Mouse (Mus musculus) neural tube, embryonic 13.5 days (tissue): Measurements from ENCODE around the gene Pigw. TPM values are rescaled to one million over a fixed set of nuclear protein-coding genes. Genes with fewer than 3 reads are reported as not detected.

Experiments used
- ATAC-seq: fragments of 200-750 bp; cut with Nextera tagmentation; 2 replicates; pipeline ENCODE4 v1.8.0; 2017; ENCODE audit warnings: low read depth, mild to moderate bottlenecking, moderate TSS enrichment, moderate library complexity
- H3K27ac ChIP-seq: fragments of 300-500 bp; sonication (generic); replicated peaks from 2 replicates; pipeline ENCODE4 v1.5.1; 2015; ENCODE audit warnings: moderate library complexity, mild to moderate bottlenecking, inconsistent platforms
- H3K27me3 ChIP-seq: fragments of 300-500 bp; sonication (generic); 2 replicates; pipeline ENCODE4 v1.6.1; 2015; ENCODE audit warnings: mild to moderate bottlenecking, inconsistent platforms
- H3K36me3 ChIP-seq: fragments of 300-500 bp; sonication (generic); 2 replicates; pipeline ENCODE4 v1.6.1; 2015; ENCODE audit warnings: mild to moderate bottlenecking, inconsistent platforms
- H3K4me1 ChIP-seq: fragments of 300-500 bp; sonication (generic); replicated peaks from 2 replicates; pipeline ENCODE4 v1.6.1; 2015; ENCODE audit warnings: inconsistent platforms
- H3K4me2 ChIP-seq: fragments of 300-500 bp; sonication (generic); 2 replicates; pipeline ENCODE4 v1.6.1; 2015; ENCODE audit warnings: inconsistent platforms, mild to moderate bottlenecking, moderate library complexity
- H3K4me3 ChIP-seq: fragments of 300-500 bp; sonication (generic); 2 replicates; pipeline ENCODE4 v1.5.1; 2015; ENCODE audit warnings: mild to moderate bottlenecking, inconsistent platforms
- H3K9ac ChIP-seq: fragments of 300-500 bp; sonication (generic); 2 replicates; pipeline ENCODE4 v1.6.1; 2015; ENCODE audit warnings: moderate library complexity, mild to moderate bottlenecking, inconsistent platforms
- H3K9me3 ChIP-seq: fragments of 300-500 bp; sonication (generic); 2 replicates; pipeline ENCODE4 v1.6.1; 2016; ENCODE audit warnings: inconsistent platforms
- WGBS: fragments of 180-500 bp; shearing (Covaris S2); methylation state at CpG from one replicate; pipeline ENCODE4 v1.1.7; 2015; 5-methylcytosine and 5-hydroxymethylcytosine counted together
- polyA plus RNA-seq: library from polyadenylated mRNA; unstranded; fragments of >200 nt; fragmentation: Nextera tagmentation; extraction: Ambion mirVana; gene quantifications from 2 replicates; pipeline ENCODE4 v1.2.1, GENCODE M21; 2015

Gene Pigw
- polyA plus RNA-seq, 1 experiment from 2014 or later, result 2.5 TPM

- no peak overlapping the region for H3K27ac ChIP-seq
- H3K4me2 ChIP-seq, result no peak overlapping the region
- no peak for ATAC-seq
- H3K27me3 ChIP-seq, result no peaks in the 10 kb centered on the region
- no peaks in the 10 kb centered on the region for H3K9me3 ChIP-seq
- H3K36me3 ChIP-seq, result peaks cover 5% of the 10 kb centered on the region
- 69% methylated on average over 1 of the region's 1 CpGs for WGBS
- no peak overlapping the region for H3K9ac ChIP-seq
- H3K4me1 ChIP-seq, result peaks cover 23% of the 10 kb centered on the region
- no peak overlapping the region for H3K4me3 ChIP-seq
Measured at GRCm38 (mm10) chr11:84873042-84873833, 6.8 kb downstream of the Pigw start.

GRCm38 (mm10) chr11:84871548-84872069, 8.5 kb downstream of the Pigw start:
- H3K4me3 ChIP-seq, result peak overlapping the region; percentile 100
- H3K4me2 ChIP-seq, result peak overlapping the region; percentile 74
- H3K27me3 ChIP-seq, result no peaks in the 10 kb centered on the region
- peak overlapping the region; percentile 98 for H3K27ac ChIP-seq
- no peak for ATAC-seq
- no peaks in the 10 kb centered on the region for H3K36me3 ChIP-seq
- peaks cover 34% of the 10 kb centered on the region for H3K4me1 ChIP-seq
- 72% methylated on average over 4 of the region's 4 CpGs for WGBS
- H3K9me3 ChIP-seq, result no peaks in the 10 kb centered on the region
- H3K9ac ChIP-seq, result peak overlapping the region; percentile 95

- under 1% methylated on average over 10 of the region's 10 CpGs for WGBS
Measured at GRCm38 (mm10) chr11:84871046-84871445, 9.0 kb downstream of the Pigw start.

GRCm38 (mm10) chr11:84870337-84871043, 9.6 kb downstream of the Pigw start, which contains the start of gene Ggnbp2:
TSS of gene Ggnbp2 (minus strand) at chr11:84870817.
- Histone ChIP-seq H3K27me3 (no peaks in the 10 kb centered on the region), H3K4me2 (peak within 1 kb of the TSS; percentile 95), H3K4me1 (peaks cover 41% of the 10 kb centered on the region), H3K9ac (peak within 1 kb of the TSS; percentile 95), H3K9me3 (no peaks in the 10 kb centered on the region), H3K4me3 (peak within 1 kb of the TSS; percentile 100), H3K36me3 (no peaks in the 10 kb centered on the region), H3K27ac (peak within 1 kb of the TSS; percentile 98)
- under 1% methylated on average over 33 of the region's 62 CpGs for WGBS
- peak; percentile 89 for ATAC-seq

More at GRCm38 (mm10) chr11:84871046-84871445, 9.0 kb downstream of the Pigw start:
- Histone ChIP-seq H3K4me1 (peaks cover 38% of the 10 kb centered on the region), H3K9ac (peak overlapping the region; percentile 95), H3K27me3 (no peaks in the 10 kb centered on the region), H3K9me3 (no peaks in the 10 kb centered on the region), H3K27ac (peak overlapping the region; percentile 98), H3K36me3 (no peaks in the 10 kb centered on the region), H3K4me2 (peak overlapping the region; percentile 74), H3K4me3 (peak overlapping the region; percentile 100)
- ATAC-seq, result peak; percentile 55

GRCm38 (mm10) chr11:84869537-84870232, 10.4 kb downstream of the Pigw start:
- peak overlapping the region; percentile 89 for H3K9ac ChIP-seq
- H3K27ac ChIP-seq, result peak overlapping the region; percentile 98
- no peaks in the 10 kb centered on the region for H3K36me3 ChIP-seq
- peak; percentile 88 for ATAC-seq
- H3K9me3 ChIP-seq, result no peaks in the 10 kb centered on the region
- peak overlapping the region; percentile 100 for H3K4me3 ChIP-seq
- H3K27me3 ChIP-seq, result no peaks in the 10 kb centered on the region
- H3K4me1 ChIP-seq, result peaks cover 45% of the 10 kb centered on the region
- WGBS, result under 1% methylated on average over 49 of the region's 61 CpGs
- H3K4me2 ChIP-seq, result peak overlapping the region; percentile 95

- Histone ChIP-seq H3K4me2 (peak overlapping the region; percentile 95), H3K4me3 (peak overlapping the region; percentile 100), H3K27ac (peak overlapping the region; percentile 98), H3K9ac (peak overlapping the region; percentile 89), H3K27me3 (no peaks in the 10 kb centered on the region), H3K4me1 (peaks cover 45% of the 10 kb centered on the region), H3K9me3 (no peaks in the 10 kb centered on the region), H3K36me3 (no peaks in the 10 kb centered on the region)
- 24% methylated on average over 7 of the region's 7 CpGs for WGBS
- no peak for ATAC-seq
Measured at GRCm38 (mm10) chr11:84868786-84869259, 11.3 kb downstream of the Pigw start.

GRCm38 (mm10) chr11:84867586-84867985, 12.5 kb downstream of the Pigw start:
- H3K36me3 ChIP-seq, result no peaks in the 10 kb centered on the region
- H3K4me2 ChIP-seq, result peak overlapping the region; percentile 13
- WGBS, result 93% methylated on average over 2 of the region's 2 CpGs
- H3K9me3 ChIP-seq, result no peaks in the 10 kb centered on the region
- H3K27me3 ChIP-seq, result no peaks in the 10 kb centered on the region
- H3K27ac ChIP-seq, result no peak overlapping the region
- H3K4me1 ChIP-seq, result peaks cover 42% of the 10 kb centered on the region
- H3K9ac ChIP-seq, result no peak overlapping the region
- H3K4me3 ChIP-seq, result no peak overlapping the region
- ATAC-seq, result no peak

GRCm38 (mm10) chr11:84865268-84865667, 14.8 kb downstream of the Pigw start:
- 82% methylated on average over 2 of the region's 2 CpGs for WGBS
- H3K27ac ChIP-seq, result no peak overlapping the region
- H3K4me1 ChIP-seq, result peaks cover 31% of the 10 kb centered on the region
- H3K36me3 ChIP-seq, result peaks cover 12% of the 10 kb centered on the region
- no peak overlapping the region for H3K4me2 ChIP-seq
- no peak for ATAC-seq
- no peaks in the 10 kb centered on the region for H3K9me3 ChIP-seq
- H3K4me3 ChIP-seq, result no peak overlapping the region
- H3K27me3 ChIP-seq, result no peaks in the 10 kb centered on the region
- H3K9ac ChIP-seq, result no peak overlapping the region

GRCm38 (mm10) chr11:84855285-84855684, 24.8 kb downstream of the Pigw start:
- H3K9me3 ChIP-seq, result no peaks in the 10 kb centered on the region
- no peak overlapping the region for H3K9ac ChIP-seq
- no peak overlapping the region for H3K4me2 ChIP-seq
- peaks cover 60% of the 10 kb centered on the region for H3K36me3 ChIP-seq
- no peaks in the 10 kb centered on the region for H3K27me3 ChIP-seq
- ATAC-seq, result no peak
- WGBS, result 95% methylated on average over 6 of the region's 6 CpGs
- H3K4me1 ChIP-seq, result no peaks in the 10 kb centered on the region
- no peak overlapping the region for H3K27ac ChIP-seq
- H3K4me3 ChIP-seq, result no peak overlapping the region

GRCm38 (mm10) chr11:84847475-84848090, 32.5 kb downstream of the Pigw start:
- no peak overlapping the region for H3K4me3 ChIP-seq
- H3K9ac ChIP-seq, result no peak overlapping the region
- no peak overlapping the region for H3K27ac ChIP-seq
- no peak overlapping the region for H3K4me2 ChIP-seq
- ATAC-seq, result no peak
- no peaks in the 10 kb centered on the region for H3K9me3 ChIP-seq
- H3K36me3 ChIP-seq, result peaks cover 72% of the 10 kb centered on the region
- H3K4me1 ChIP-seq, result no peaks in the 10 kb centered on the region
- WGBS, result 75% methylated on average over 7 of the region's 7 CpGs
- no peaks in the 10 kb centered on the region for H3K27me3 ChIP-seq

GRCm38 (mm10) chr11:84846741-84847474, 33.2 kb downstream of the Pigw start:
- H3K9ac ChIP-seq, result no peak overlapping the region
- H3K27me3 ChIP-seq, result no peaks in the 10 kb centered on the region
- H3K4me1 ChIP-seq, result no peaks in the 10 kb centered on the region
- WGBS, result 95% methylated on average over 15 of the region's 15 CpGs
- no peak overlapping the region for H3K4me3 ChIP-seq
- H3K9me3 ChIP-seq, result no peaks in the 10 kb centered on the region
- ATAC-seq, result no peak
- H3K4me2 ChIP-seq, result no peak overlapping the region
- no peak overlapping the region for H3K27ac ChIP-seq
- H3K36me3 ChIP-seq, result peaks cover 71% of the 10 kb centered on the region
